15 mouse cellular contexts compared by ENCODE assay signal in genomic region chr13:75740018-75740417, GRCm38 (mm10). TPM values are rescaled to one million over a fixed set of nuclear protein-coding genes. Genes with fewer than 3 reads are reported as not detected.
DNase-seq lines count a peak whose midpoint lies in the region; ATAC-seq and TF ChIP-seq lines count a peak whose summit lies in the region.
"Had no signal": no experiment of that assay in that cellular context is flagged by ENCODE, and none has a peak within 500 bp of the region (broad histone marks: within the 10 kb centered on the region; RNA-seq: fewer than 3 reads in every experiment).

No protein-coding gene starts in this region.

- H3K9me3 ChIP-seq in lung, postnatal 0 days (ENCODE audit: low read length), result no peaks in the 10 kb centered on the region
- H3K9me3 ChIP-seq in hindbrain, embryonic 14.5 days (ENCODE audit: control insufficient read depth, low read length), result no peaks in the 10 kb centered on the region
- H3K9me3 ChIP-seq in midbrain, embryonic 15.5 days, result no peaks in the 10 kb centered on the region
- H3K9me3 ChIP-seq: limb, embryonic 13.5 days had no signal

- peak; percentile 40 for ATAC-seq in lung, postnatal 0 days
- no peak for ATAC-seq in hindbrain, embryonic 14.5 days (ENCODE audit: low FRiP score)
- ATAC-seq in midbrain, embryonic 15.5 days (replicated peaks), result no peak
- ATAC-seq: forebrain, embryonic 16.5 days had no signal

- H3K9ac ChIP-seq in lung, postnatal 0 days (replicated peaks; ENCODE audit: low read depth), result no peak overlapping the region
- H3K9ac ChIP-seq in hindbrain, embryonic 14.5 days, result no peak overlapping the region
- no peak overlapping the region for H3K9ac ChIP-seq in midbrain, embryonic 15.5 days
- H3K9ac ChIP-seq: limb, embryonic 13.5 days had no signal

- H3K4me1 ChIP-seq in lung, postnatal 0 days (ENCODE audit: insufficient read depth, low read depth, low read length), result peaks cover 11% of the 10 kb centered on the region; the same call in 1 of the 2 replicates
- H3K4me1 ChIP-seq in lung, adult 2 months (ENCODE audit: control insufficient read depth, insufficient read depth, low read length), result peaks cover 11% of the 10 kb centered on the region
- H3K4me1 ChIP-seq in embryonic fibroblast, embryonic 13.5 days (ENCODE audit: control insufficient read depth, insufficient read depth, low read length), result peaks cover 10% of the 10 kb centered on the region
- no peaks in the 10 kb centered on the region for H3K4me1 ChIP-seq in hindbrain, embryonic 14.5 days (replicated peaks; ENCODE audit: control insufficient read depth, insufficient read depth, low read length)
- H3K4me1 ChIP-seq in midbrain, embryonic 15.5 days, result no peaks in the 10 kb centered on the region

- H3K27me3 ChIP-seq in lung, postnatal 0 days (replicated peaks; ENCODE audit: insufficient read depth, low read length), result no peaks in the 10 kb centered on the region
- H3K27me3 ChIP-seq in hindbrain, embryonic 14.5 days (ENCODE audit: control insufficient read depth, insufficient read depth, low read length), result no peaks in the 10 kb centered on the region
- H3K27me3 ChIP-seq in midbrain, embryonic 15.5 days (replicated peaks), result no peaks in the 10 kb centered on the region
- H3K27me3 ChIP-seq: limb, embryonic 13.5 days had no signal

- TF ChIP-seq EP300 in lung, postnatal 0 days (IDR thresholded peaks at IDR 0.05), result no peak

- no peak overlapping the region for H3K4me3 ChIP-seq in gastrocnemius, adult 2 months
- H3K4me3 ChIP-seq in lung, postnatal 0 days (ENCODE audit: low read depth, low read length), result no peak overlapping the region
- no peak overlapping the region for H3K4me3 ChIP-seq in lung, adult 2 months (replicated peaks; ENCODE audit: extremely low read depth, low read depth, low read length)
- no peak overlapping the region for H3K4me3 ChIP-seq in embryonic fibroblast, embryonic 13.5 days (ENCODE audit: insufficient read depth, low read length)
- H3K4me3 ChIP-seq in hindbrain, embryonic 14.5 days (replicated peaks; ENCODE audit: low read length), result no peak overlapping the region
- no peak overlapping the region for H3K4me3 ChIP-seq in midbrain, embryonic 15.5 days
- H3K4me3 ChIP-seq: limb, embryonic 13.5 days had no signal

- no peak overlapping the region for H3K4me2 ChIP-seq in lung, postnatal 0 days (replicated peaks; ENCODE audit: low read depth, low read length)
- no peak overlapping the region for H3K4me2 ChIP-seq in hindbrain, embryonic 14.5 days (replicated peaks)
- no peak overlapping the region for H3K4me2 ChIP-seq in midbrain, embryonic 15.5 days
- H3K4me2 ChIP-seq: limb, embryonic 13.5 days had no signal

- DNase-seq in gastrocnemius, adult 2 months, result no peak
- DNase-seq in gastrocnemius, postnatal 4 days (ENCODE audit: low spot score in 2 of 2), result no peak
- DNase-seq in lung, postnatal 0 days (ENCODE audit: low spot score), result peak; percentile 24
- DNase-seq in lung, adult 2 months, result no peak
- no peak for DNase-seq in hindbrain, embryonic 14.5 days (ENCODE audit: low spot score)
- DNase-seq in spleen, postnatal 36 days (ENCODE audit: low spot score in 2 of 2), result no peak
- DNase-seq: cerebellum, adult 8-10 months; embryo, embryonic 11 days; gastrocnemius, postnatal 14 days; kidney, adult 11 months; kidney, postnatal 25 days had no signal

- TF ChIP-seq POLR2A in lung, adult 2 months (IDR thresholded peaks at IDR 0.05; ENCODE audit: borderline replicate concordance, extremely low read depth, low read depth, low read length), result no peak
- no peak for TF ChIP-seq POLR2A in embryonic fibroblast, embryonic 13.5 days (IDR thresholded peaks at IDR 0.05; ENCODE audit: low read depth, low read length)

- WGBS in lung, postnatal 0 days, result 43% methylated on average over 3 of the region's 3 CpGs
- 34% methylated on average over 3 of the region's 3 CpGs for WGBS in lung, adult 2 months
- WGBS in hindbrain, embryonic 14.5 days, result 87% methylated on average over 3 of the region's 3 CpGs
- WGBS in midbrain, embryonic 15.5 days, result 72% methylated on average over 3 of the region's 3 CpGs

- no peaks in the 10 kb centered on the region for H3K36me3 ChIP-seq in lung, postnatal 0 days (ENCODE audit: insufficient read depth, low read length)
- H3K36me3 ChIP-seq in hindbrain, embryonic 14.5 days (replicated peaks; ENCODE audit: control insufficient read depth, insufficient read depth), result no peaks in the 10 kb centered on the region
- H3K36me3 ChIP-seq in midbrain, embryonic 15.5 days (replicated peaks), result no peaks in the 10 kb centered on the region
- H3K36me3 ChIP-seq: limb, embryonic 13.5 days had no signal

- intact Hi-C loops in gastrocnemius, adult 2 months (cut with DNase I), result no loop called here

- H3K27ac ChIP-seq in gastrocnemius, adult 2 months, result peak overlapping the region; percentile 77
- H3K27ac ChIP-seq in lung, postnatal 0 days (ENCODE audit: low read length), result no peak overlapping the region
- peak overlapping the region; percentile 71 for H3K27ac ChIP-seq in embryonic fibroblast, embryonic 13.5 days (ENCODE audit: insufficient read depth, low read length)
- H3K27ac ChIP-seq in hindbrain, embryonic 14.5 days, result no peak overlapping the region
- H3K27ac ChIP-seq in midbrain, embryonic 15.5 days, result no peak overlapping the region
- H3K27ac ChIP-seq: limb, embryonic 13.5 days had no signal

- TF ChIP-seq CTCF in gastrocnemius, adult 2 months (IDR thresholded peaks at IDR 0.05), result no peak
- no peak for TF ChIP-seq CTCF in lung, postnatal 0 days (IDR thresholded peaks at IDR 0.05)
- no peak for TF ChIP-seq CTCF in lung, adult 2 months (IDR thresholded peaks at IDR 0.05; ENCODE audit: insufficient read depth, low read length)
- TF ChIP-seq CTCF in embryonic fibroblast, embryonic 13.5 days (IDR thresholded peaks at IDR 0.05; ENCODE audit: borderline replicate concordance, insufficient read depth, low read length), result no peak

RNA-seq across cellular contexts. Expression of gene Ell2, which starts 33.5 kb away (rescaled TPM):
- total RNA-seq in gastrocnemius, adult 2 months (2021), result 10 to 100 TPM; 30.9 to 67.0 TPM
- 10 to 100 TPM; 21.2 to 22.8 TPM for total RNA-seq in gastrocnemius, postnatal 4 days (2021)
- 6.1 and 7.0 TPM in 2 replicates for polyA plus RNA-seq in lung, postnatal 0 days (2015; fragmentation: Nextera tagmentation; extraction: Ambion mirVana)
- 4.2 and 4.7 TPM in 2 replicates for polyA plus RNA-seq in lung, adult 2 months (2012; rRNA removed)
- 67.4 and 80.7 TPM in 2 replicates for polyA plus RNA-seq in embryonic fibroblast, embryonic 13.5 days (2011; ENCODE audit: insufficient read length, low read depth, missing spikeins)
- polyA plus RNA-seq in hindbrain, embryonic 14.5 days (2014; fragmentation: Nextera tagmentation; extraction: Ambion mirVana), result 2.1 and 2.4 TPM in 2 replicates
- 1.7 and 2.5 TPM in 2 replicates for polyA plus RNA-seq in midbrain, embryonic 15.5 days (2015; fragmentation: Nextera tagmentation; extraction: Ambion mirVana)

Comparison
In these comparisons a context has a peak if more than half of its experiments do, and no peak if none do; other contexts are left out.
1. H3K27ac ChIP-seq: peak in gastrocnemius, adult 2 months (single experiment) and embryonic fibroblast, embryonic 13.5 days (single experiment); none in lung, postnatal 0 days (single experiment), hindbrain, embryonic 14.5 days (single experiment) and midbrain, embryonic 15.5 days (single experiment).